Mouse (Mus musculus) monocyte, adult 2 months (primary cell): ENCODE data around the gene Fkbp15.
"Not testable (repeated sequence)": the region's sequence is repeated elsewhere in the genome, so short reads cannot be mapped to it uniquely, and the experiment has no call there.

Experiments
- DNase-seq, 2 experiments: peaks; one replicate each; pipeline ENCODE4 v3.0.0; 2022; ENCODE audit warnings: low spot score in 2 of 2, low read depth in 1 of 2

Gene Fkbp15

GRCm38 (mm10) chr4:62286257-62286991 lies 73.9 kb downstream of the Fkbp15 start:
- peak in 1 of 2 experiments; percentile 36 for DNase-seq

- DNase-seq, result no peak
Observed at GRCm38 (mm10) chr4:62285576-62285975, 74.8 kb downstream of the Fkbp15 start.

- DNase-seq, result no peak
Observed at GRCm38 (mm10) chr4:62282969-62283368, 77.4 kb downstream of the Fkbp15 start.

GRCm38 (mm10) chr4:62281319-62281718 lies 79.0 kb downstream of the Fkbp15 start:
- DNase-seq, result no peak

GRCm38 (mm10) chr4:62278081-62278480 lies 82.3 kb downstream of the Fkbp15 start:
- DNase-seq, result no peak

- no peak for DNase-seq
Observed at GRCm38 (mm10) chr4:62277222-62277621, 83.1 kb downstream of the Fkbp15 start.

- DNase-seq, result no peak
Observed at GRCm38 (mm10) chr4:62276642-62277041, 83.7 kb downstream of the Fkbp15 start.

GRCm38 (mm10) chr4:62274841-62275536 lies 85.4 kb downstream of the Fkbp15 start:
- no peak for DNase-seq

- DNase-seq, result no peak
Observed at GRCm38 (mm10) chr4:62273916-62274315, 86.4 kb downstream of the Fkbp15 start.

- no peak for DNase-seq
Observed at GRCm38 (mm10) chr4:62272696-62273095, 87.7 kb downstream of the Fkbp15 start.

- DNase-seq, result no peak
Observed at GRCm38 (mm10) chr4:62267101-62267500, 93.2 kb downstream of the Fkbp15 start.

- not testable (repeated sequence) for DNase-seq
Observed at GRCm38 (mm10) chr4:62266016-62266415, 94.3 kb downstream of the Fkbp15 start.

- no peak for DNase-seq
Observed at GRCm38 (mm10) chr4:62265154-62265836, 95.1 kb downstream of the Fkbp15 start.

- no peak for DNase-seq
Observed at GRCm38 (mm10) chr4:62263133-62263844, 97.1 kb downstream of the Fkbp15 start.

- no peak for DNase-seq
Observed at GRCm38 (mm10) chr4:62262276-62262675, 98.1 kb downstream of the Fkbp15 start, which contains the start of gene Slc31a2. TSS of gene Slc31a2 (plus strand) at chr4:62262562.

- DNase-seq, result no peak
Observed at GRCm38 (mm10) chr4:62256931-62257330, 103.4 kb downstream of the Fkbp15 start.

- DNase-seq, result no peak
Observed at GRCm38 (mm10) chr4:62254551-62254950, 105.8 kb downstream of the Fkbp15 start.

GRCm38 (mm10) chr4:62251776-62252175 lies 108.6 kb downstream of the Fkbp15 start:
- no peak for DNase-seq

GRCm38 (mm10) chr4:62250896-62251544 lies 109.3 kb downstream of the Fkbp15 start:
- no peak for DNase-seq
